Comparison of ENCODE assay signal across 8 mouse cellular contexts in genomic region chr2:28204677-28205466, GRCm38 (mm10). TPM values are rescaled to one million over a fixed set of nuclear protein-coding genes. Genes with fewer than 3 reads are reported as not detected.
DNase-seq lines count a peak whose midpoint lies in the region; ATAC-seq and TF ChIP-seq lines count a peak whose summit lies in the region.

No protein-coding gene starts in this region.

- DNase-seq in lung, postnatal 10 days = no peak
- DNase-seq in forebrain, embryonic 10.5 days (ENCODE audit: extremely low spot score, low spot score) = no peak
- no peak for DNase-seq in limb, embryonic 11.5 days (ENCODE audit: low spot score)
- no peak for DNase-seq in urinary bladder, adult 2 months (ENCODE audit: low spot score)
- DNase-seq in left cerebral cortex, postnatal 4 days = no peak

- WGBS in lung, embryonic 16.5 days = 12% methylated on average over 19 of the region's 19 CpGs
- 13% methylated on average over 19 of the region's 19 CpGs for WGBS in forebrain, embryonic 10.5 days
- 15% methylated on average over 19 of the region's 19 CpGs for WGBS in limb, embryonic 11.5 days
- 9% methylated on average over 19 of the region's 19 CpGs for WGBS in small intestine, adult 2 months

- peak overlapping the region; percentile 73 for H3K9ac ChIP-seq in lung, embryonic 16.5 days (ENCODE audit: low read length)
- H3K9ac ChIP-seq in limb, embryonic 11.5 days (ENCODE audit: low read length) = 0 out of 2 replicates have a peak overlapping the region, but pooled peaks have one; percentile 75

- ATAC-seq in lung, embryonic 16.5 days (ENCODE audit: low read depth) = peak; percentile 20
- ATAC-seq in limb, embryonic 11.5 days (ENCODE audit: insufficient number of reproducible peaks, low FRiP score, low TSS enrichment, low read depth) = 0 out of 2 replicates have a peak, but pooled peaks have one; percentile 26
- ATAC-seq in megakaryocyte-erythroid progenitor cell, adult 5-6 weeks (replicated peaks; ENCODE audit: low FRiP score, low TSS enrichment, poor library complexity, severe bottlenecking) = no peak

- no peak overlapping the region for H3K27ac ChIP-seq in lung, embryonic 16.5 days (ENCODE audit: low read length)
- H3K27ac ChIP-seq in forebrain, embryonic 10.5 days = no peak overlapping the region
- no peak overlapping the region for H3K27ac ChIP-seq in limb, embryonic 11.5 days (replicated peaks; ENCODE audit: low read depth, low read length)
- H3K27ac ChIP-seq in small intestine, adult 2 months (ENCODE audit: insufficient read depth, low read depth, low read length) = no peak overlapping the region

- peaks cover 8% of the 10 kb centered on the region for H3K4me1 ChIP-seq in lung, embryonic 16.5 days (replicated peaks; ENCODE audit: control insufficient read depth, insufficient read depth, low read length)
- H3K4me1 ChIP-seq in forebrain, embryonic 10.5 days = peaks cover 33% of the 10 kb centered on the region
- H3K4me1 ChIP-seq in limb, embryonic 11.5 days (ENCODE audit: control insufficient read depth, insufficient read depth, low read length) = peaks cover 3% of the 10 kb centered on the region
- peaks cover 5% of the 10 kb centered on the region; the same call in 1 of the 2 replicates for H3K4me1 ChIP-seq in small intestine, adult 2 months (ENCODE audit: control insufficient read depth, insufficient read depth, insufficient read length, low read length)

- no peaks in the 10 kb centered on the region for H3K9me3 ChIP-seq in lung, embryonic 16.5 days (ENCODE audit: control insufficient read depth, low read length)
- H3K9me3 ChIP-seq in forebrain, embryonic 10.5 days = no peaks in the 10 kb centered on the region
- H3K9me3 ChIP-seq in limb, embryonic 11.5 days (ENCODE audit: control insufficient read depth, low read length) = no peaks in the 10 kb centered on the region

- no peak for TF ChIP-seq CTCF in small intestine, adult 2 months (IDR thresholded peaks at IDR 0.05; ENCODE audit: extremely low read depth, insufficient read length, insufficient replicate concordance, low read depth, low read length)

- H3K4me3 ChIP-seq in lung, embryonic 16.5 days (ENCODE audit: low read length) = peak overlapping the region; percentile 66
- H3K4me3 ChIP-seq in forebrain, embryonic 10.5 days = peak overlapping the region; percentile 58
- no peak overlapping the region for H3K4me3 ChIP-seq in limb, embryonic 11.5 days (ENCODE audit: low read depth, low read length)
- H3K4me3 ChIP-seq in small intestine, adult 2 months (ENCODE audit: low read depth, low read length) = peak overlapping the region; percentile 67; the same call in 1 of the 2 replicates

- TF ChIP-seq POLR2A in small intestine, adult 2 months (IDR thresholded peaks at IDR 0.05; ENCODE audit: low read depth, low read length) = no peak; the same call in 1 of the 2 replicates

- H3K27me3 ChIP-seq in lung, embryonic 16.5 days (ENCODE audit: control insufficient read depth, insufficient read depth, low read depth, low read length) = peaks cover 14% of the 10 kb centered on the region; the same call in 1 of the 2 replicates
- peaks cover 47% of the 10 kb centered on the region for H3K27me3 ChIP-seq in forebrain, embryonic 10.5 days (ENCODE audit: poor library complexity, severe bottlenecking)
- H3K27me3 ChIP-seq in limb, embryonic 11.5 days (ENCODE audit: control insufficient read depth, insufficient read depth, low read length) = 0 out of 2 replicates have a peak, but pooled peaks cover 3% of the 10 kb centered on the region
- peaks cover 21% of the 10 kb centered on the region for H3K27me3 ChIP-seq in small intestine, adult 2 months (ENCODE audit: control insufficient read depth, insufficient read depth, low read length)

- intact Hi-C loops in left cerebral cortex, postnatal 4 days (cut with DNase I) = loop anchor here (1.0 to 2.0 kb wide), 2 partner anchors 170 to 214 kb away; no protein-coding TSS in a partner anchor

- H3K36me3 ChIP-seq in lung, embryonic 16.5 days (ENCODE audit: control insufficient read depth, insufficient read depth, low read length) = no peaks in the 10 kb centered on the region
- no peaks in the 10 kb centered on the region for H3K36me3 ChIP-seq in forebrain, embryonic 10.5 days (replicated peaks)
- H3K36me3 ChIP-seq in limb, embryonic 11.5 days (ENCODE audit: control insufficient read depth, insufficient read depth, low read length) = no peaks in the 10 kb centered on the region
- no peaks in the 10 kb centered on the region for H3K36me3 ChIP-seq in small intestine, adult 2 months (ENCODE audit: control insufficient read depth, insufficient read depth, low read length)

- peak overlapping the region; percentile 98 for H3K4me2 ChIP-seq in lung, embryonic 16.5 days (ENCODE audit: low read depth, low read length)
- peak overlapping the region; percentile 98 for H3K4me2 ChIP-seq in limb, embryonic 11.5 days (ENCODE audit: low read depth, severe bottlenecking)

RNA-seq across cellular contexts. Expression of gene Olfm1, which starts 12.1 kb away (rescaled TPM):
- 9.2 and 9.5 TPM in 2 replicates for polyA plus RNA-seq in lung, embryonic 16.5 days (2015; fragmentation: Nextera tagmentation; extraction: Ambion mirVana)
- polyA plus RNA-seq in forebrain, embryonic 10.5 days (2016; fragmentation: Nextera tagmentation; extraction: Ambion mirVana) = 12.1 and 15.5 TPM in 2 replicates
- 15.9 and 19.3 TPM in 2 replicates for polyA plus RNA-seq in limb, embryonic 11.5 days (2014; fragmentation: Nextera tagmentation; extraction: Ambion mirVana)
- polyA plus RNA-seq in small intestine, adult 2 months (2012; rRNA removed) = 6.9 and 8.9 TPM in 2 replicates
- 33.9 and 46.8 TPM in 2 replicates for polyA plus RNA-seq in urinary bladder, adult 2 months (2012; rRNA removed)
- total RNA-seq in left cerebral cortex, postnatal 4 days (2021) = 100 to 1,000 TPM; 417 to 489 TPM
- 1.7 and 4.4 TPM in 2 replicates for total RNA-seq in megakaryocyte-erythroid progenitor cell, adult 5-6 weeks (2014; fragmentation: Nextera tagmentation)
- 3.3 and 3.6 TPM in 2 replicates for total RNA-seq in megakaryocyte-erythroid progenitor cell, adult 5-6 weeks (2017)
